Mouse (Mus musculus): Measurements from ENCODE around the gene Bfsp2.

Bfsp2 gene

GRCm38 (mm10) chr9:103480044-103480576 is at the start of gene Bfsp2:
Gene Bfsp2, minus strand, starts transcription at chr9:103480420.
- DNase-seq (ENCODE audit: low read depth) = no peak

GRCm38 (mm10) chr9:103525041-103525537 is 44.9 kb upstream of the Bfsp2 start:
- no peak for DNase-seq (ENCODE audit: low read depth)

DNA sequence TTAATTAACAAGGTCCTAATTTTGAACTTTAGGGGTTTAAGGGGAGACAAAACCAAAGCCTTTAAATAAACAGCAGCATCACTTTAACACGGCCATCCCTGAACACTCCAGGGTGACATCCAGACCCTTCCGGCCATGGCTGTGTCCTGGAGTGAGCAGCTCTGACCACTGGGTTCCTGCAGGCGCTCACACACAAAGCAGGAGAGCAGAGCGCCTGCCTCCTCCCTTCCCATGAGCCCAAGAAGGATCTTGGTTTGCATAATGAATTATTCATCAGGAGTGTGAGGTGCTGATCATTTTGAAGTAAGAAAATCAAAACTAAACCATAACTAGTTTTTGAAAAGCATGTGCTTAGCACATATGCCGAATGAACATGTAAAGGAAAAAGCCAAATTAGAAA is 44.4 kb upstream of the Bfsp2 start:
- no peak for DNase-seq (ENCODE audit: low read depth)

- no peak for DNase-seq (ENCODE audit: low read depth)
Observed at GRCm38 (mm10) chr9:103523742-103524403, 43.7 kb upstream of the Bfsp2 start.

GRCm38 (mm10) chr9:103523008-103523407 is 42.8 kb upstream of the Bfsp2 start:
- no peak for DNase-seq (ENCODE audit: low read depth)

DNA sequence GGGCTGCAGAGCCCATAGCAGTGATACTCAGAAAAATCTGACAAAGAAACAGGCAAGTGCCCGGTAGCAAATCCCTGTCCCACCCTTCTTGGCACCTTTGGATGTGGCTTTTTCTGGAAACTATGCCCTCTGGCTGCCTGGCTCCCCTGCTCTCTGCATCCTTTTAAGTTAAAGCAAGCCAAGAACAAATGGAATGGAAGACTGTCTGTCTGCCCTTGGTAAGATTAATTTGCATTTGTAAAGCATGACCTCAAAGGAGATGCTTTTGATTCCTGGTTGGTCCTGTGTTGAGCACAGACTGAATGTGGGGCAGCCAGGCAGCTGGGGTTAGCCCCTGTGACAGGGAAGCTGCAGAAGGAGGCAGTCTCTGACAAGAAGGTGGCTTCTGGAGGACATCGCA is 33.7 kb upstream of the Bfsp2 start:
- no peak for DNase-seq (ENCODE audit: low read depth)

DNA sequence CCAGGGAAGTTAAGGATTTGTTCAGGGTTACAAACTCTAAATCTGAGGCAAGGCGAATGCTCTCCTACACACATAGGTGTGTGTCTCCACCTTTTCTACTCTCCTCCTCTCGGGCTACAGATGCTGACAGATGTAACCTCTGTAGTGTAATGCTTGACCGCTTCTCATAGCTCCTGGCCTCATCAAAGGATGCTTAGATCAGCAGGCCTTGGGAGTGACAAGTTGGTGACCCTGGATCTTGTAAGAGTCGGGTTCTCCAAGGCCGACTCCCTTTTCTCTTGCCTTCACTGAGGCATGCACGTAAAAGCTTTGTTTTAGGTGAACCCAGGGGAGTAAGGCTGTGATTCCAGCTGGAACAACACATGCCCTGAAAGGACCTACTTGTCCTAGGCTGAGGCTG is 32.0 kb upstream of the Bfsp2 start:
- DNase-seq (ENCODE audit: low read depth) = no peak

DNA sequence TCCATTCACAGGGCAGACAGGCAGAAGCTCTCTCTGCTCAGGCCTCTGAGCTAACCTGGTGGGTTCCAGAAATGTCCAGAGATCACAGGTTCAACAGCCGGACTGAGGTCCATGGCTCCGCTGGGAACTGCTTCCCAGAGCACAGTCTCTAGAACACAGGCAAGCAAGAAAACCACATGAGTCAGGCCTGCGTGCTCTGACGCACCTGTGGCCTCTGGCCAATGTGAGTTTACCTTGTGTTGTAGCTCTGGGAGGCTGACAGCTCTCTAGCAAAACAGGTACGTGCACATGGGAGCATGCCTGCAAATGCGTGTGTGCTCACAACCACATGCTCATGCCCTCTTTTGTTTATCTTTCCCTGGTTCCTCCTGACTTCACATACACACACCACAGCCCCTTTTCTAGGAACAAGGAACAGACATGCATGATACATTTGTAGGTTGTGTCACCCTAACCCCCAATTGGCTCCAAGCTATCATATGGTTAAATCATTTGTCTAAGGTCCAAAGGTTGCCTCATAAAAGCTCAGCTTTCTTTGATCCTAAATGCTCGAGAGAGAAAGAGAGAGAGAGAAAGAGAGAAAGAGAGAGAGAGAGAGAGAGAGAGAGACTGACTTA is 26.9 kb upstream of the Bfsp2 start:
- DNase-seq (ENCODE audit: low read depth) = no peak

DNA sequence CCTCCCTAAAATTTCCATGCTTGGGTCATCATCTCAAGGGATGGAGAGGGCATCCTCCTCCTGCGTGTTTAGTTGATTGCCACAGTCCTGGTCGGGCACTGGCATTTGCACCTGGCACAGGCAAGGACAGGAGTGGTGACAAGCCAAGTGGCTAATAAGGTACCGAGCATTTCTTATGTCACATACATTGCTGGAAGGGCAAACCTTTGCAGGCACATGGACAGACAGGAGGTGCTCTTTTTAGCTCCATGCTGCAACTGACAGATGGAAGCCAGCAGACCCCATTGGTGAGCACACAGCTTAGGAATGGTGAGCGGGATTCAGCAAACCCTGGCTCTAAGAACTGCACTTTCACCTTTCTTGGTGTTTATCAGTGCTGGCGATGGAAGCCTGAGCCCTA is 24.8 kb upstream of the Bfsp2 start:
- DNase-seq (ENCODE audit: low read depth) = no peak

DNA sequence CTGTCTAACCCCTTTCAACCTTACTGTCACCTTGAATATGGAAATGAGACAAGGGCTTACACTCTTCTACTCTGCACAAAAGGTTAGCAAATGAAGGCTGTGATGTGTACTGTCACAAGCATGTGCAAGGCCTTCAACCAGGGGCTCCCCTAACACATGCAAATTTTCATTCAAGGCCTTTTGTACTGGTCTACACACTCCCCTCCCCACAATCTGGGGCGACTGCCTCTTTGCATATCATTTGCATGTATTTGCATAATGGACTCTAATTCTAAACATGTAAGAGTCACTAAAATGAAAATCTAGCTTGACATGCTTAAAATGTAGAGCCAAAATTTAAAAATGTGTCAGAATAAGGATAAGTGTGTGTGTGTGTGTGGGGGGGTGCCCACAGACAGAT is 24.4 kb upstream of the Bfsp2 start:
- DNase-seq (ENCODE audit: low read depth) = no peak

- no peak for DNase-seq (ENCODE audit: low read depth)
Observed at GRCm38 (mm10) chr9:103503586-103504298, 23.5 kb upstream of the Bfsp2 start.

- DNase-seq (ENCODE audit: low read depth) = no peak
Observed at GRCm38 (mm10) chr9:103502655-103503054, 22.4 kb upstream of the Bfsp2 start.

DNA sequence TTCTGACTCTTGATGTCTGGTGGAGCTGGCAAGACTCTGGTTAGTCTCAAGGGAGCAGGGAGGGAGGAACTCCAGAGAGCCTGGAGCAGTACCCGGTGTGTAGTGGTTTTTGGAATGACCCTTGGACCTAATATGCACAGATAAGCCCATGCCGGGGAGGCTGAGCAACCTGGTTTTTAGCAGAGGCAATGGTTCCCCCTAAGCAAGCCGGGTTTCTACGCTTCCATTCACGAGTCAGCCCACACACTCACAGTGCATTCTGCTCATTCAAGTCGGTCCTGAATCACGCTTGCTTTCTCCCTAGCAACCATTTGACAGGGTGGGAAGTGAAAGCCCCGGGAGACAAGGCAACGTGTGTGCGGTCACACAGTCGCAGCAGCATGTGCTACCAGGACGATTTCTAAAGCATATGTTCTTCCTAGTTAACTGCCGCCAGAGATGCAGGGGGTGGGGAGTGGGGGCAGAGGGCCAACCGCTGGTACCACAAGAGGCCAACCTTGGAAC is 21.7 kb upstream of the Bfsp2 start:
- DNase-seq (ENCODE audit: low read depth) = no peak

DNA sequence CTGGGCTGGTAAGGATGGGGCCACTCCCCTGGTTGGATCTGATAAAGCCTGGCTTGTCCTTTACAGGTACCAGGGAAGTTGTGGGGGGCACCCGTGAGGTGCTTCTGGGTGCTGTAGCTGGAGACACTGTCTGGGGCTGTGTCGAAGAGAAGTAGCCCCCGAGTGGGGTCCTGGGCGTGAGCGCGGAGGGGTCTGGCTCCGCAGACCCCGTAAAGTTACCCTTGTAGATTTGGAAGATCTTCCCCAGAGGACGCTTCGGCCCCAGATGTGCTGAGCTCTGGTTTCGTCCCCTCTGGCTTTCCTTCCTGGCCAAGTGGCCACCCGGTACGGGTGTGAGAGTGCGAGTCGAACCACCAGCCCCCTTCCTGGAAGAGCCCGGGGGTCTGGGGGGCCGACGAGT is 19.1 kb upstream of the Bfsp2 start:
- DNase-seq (ENCODE audit: low read depth) = no peak

- no peak for DNase-seq (ENCODE audit: low read depth)
Observed at GRCm38 (mm10) chr9:103498699-103499098, 18.5 kb upstream of the Bfsp2 start.

GRCm38 (mm10) chr9:103495391-103495790 is 15.2 kb upstream of the Bfsp2 start:
- no peak for DNase-seq (ENCODE audit: low read depth)

GRCm38 (mm10) chr9:103494346-103495020 is 14.3 kb upstream of the Bfsp2 start:
- peak; percentile 84 for DNase-seq (ENCODE audit: low read depth)

GRCm38 (mm10) chr9:103491985-103492384 is 11.8 kb upstream of the Bfsp2 start:
- no peak for DNase-seq (ENCODE audit: low read depth)

DNA sequence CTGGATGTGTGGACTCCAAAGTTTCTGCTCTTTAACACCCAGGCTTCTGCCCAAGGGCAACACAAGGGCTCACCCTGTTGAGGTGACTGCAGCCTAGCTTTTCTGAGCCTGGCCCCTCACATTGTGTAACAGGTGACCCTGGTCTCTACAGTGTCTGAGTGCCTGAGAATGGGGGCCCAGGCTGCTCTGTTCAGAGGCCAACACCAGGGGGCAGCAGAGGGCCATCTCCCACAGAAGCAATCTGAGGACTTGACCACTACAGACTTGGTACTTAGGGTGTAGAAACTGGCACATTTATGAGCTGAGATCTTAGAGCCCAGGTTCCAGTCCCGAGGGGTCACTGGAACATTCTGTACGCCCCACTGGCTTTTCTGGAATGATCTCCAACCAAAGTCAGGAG is 10.2 kb upstream of the Bfsp2 start:
- DNase-seq (ENCODE audit: low read depth) = no peak

DNA sequence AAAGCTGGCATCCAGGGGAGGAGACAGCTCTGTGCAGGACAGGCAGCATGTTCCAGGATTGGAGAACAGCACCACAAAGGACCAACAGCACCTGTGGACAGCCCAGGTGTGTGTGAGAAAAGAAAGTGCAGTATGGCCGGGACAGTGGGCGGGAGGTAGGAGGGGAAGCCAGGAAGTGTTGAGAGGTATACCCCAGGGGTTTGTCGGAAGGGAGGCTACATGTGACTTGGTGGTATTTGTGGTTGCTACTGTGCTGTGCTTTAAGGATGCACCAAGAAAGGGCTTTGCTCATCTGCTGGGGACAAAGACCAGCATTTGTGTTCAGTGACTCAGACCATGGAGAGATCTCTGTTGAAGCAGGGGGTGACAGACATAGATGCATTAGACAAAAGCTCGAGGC is 9.7 kb upstream of the Bfsp2 start:
- DNase-seq (ENCODE audit: low read depth) = no peak

DNA sequence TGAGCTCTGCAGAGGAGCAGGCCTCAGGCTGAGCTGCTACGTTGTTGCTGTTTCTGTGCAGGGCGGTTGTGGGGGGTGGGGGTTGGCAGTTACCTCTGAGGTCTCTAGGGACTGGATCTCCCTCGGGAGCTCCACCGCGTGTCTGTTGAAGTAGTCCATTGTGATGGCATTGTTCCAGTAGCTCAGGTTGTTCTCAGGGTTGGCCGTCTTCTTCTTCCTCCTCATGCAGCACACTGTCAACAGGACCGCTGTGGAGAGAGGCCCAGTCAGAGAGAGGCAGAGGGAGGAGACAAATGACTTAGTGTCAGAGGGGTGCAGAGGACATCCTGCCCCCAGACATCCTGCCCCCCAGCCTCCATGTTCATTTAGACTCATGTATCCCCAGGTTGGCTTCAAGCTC is 8.9 kb upstream of the Bfsp2 start:
- DNase-seq (ENCODE audit: low read depth) = no peak

- DNase-seq (ENCODE audit: low read depth) = no peak
Observed at GRCm38 (mm10) chr9:103486262-103486661, 6.0 kb upstream of the Bfsp2 start.
